Mouse (Mus musculus) hindbrain, embryonic 11.5 days (tissue): Measurements from ENCODE around the gene Pik3r1. TPM values are rescaled to one million over a fixed set of nuclear protein-coding genes. Genes with fewer than 3 reads are reported as not detected.

Source experiments
- ATAC-seq: fragments of 200-750 bp; cut with Nextera tagmentation; 2 replicates; pipeline ENCODE4 v1.8.0; 2017; ENCODE audit warnings: mild to moderate bottlenecking, moderate TSS enrichment, moderate library complexity; ENCODE audit not compliant: low FRiP score
- DNase-seq: peaks from one replicate; pipeline ENCODE4 v3.0.0-alpha.2; 2015; ENCODE audit warnings: low spot score
- H3K27ac ChIP-seq: fragments of 300-500 bp; sonication (generic); 2 replicates; pipeline ENCODE4 v1.5.1; 2014; ENCODE audit warnings: mild to moderate bottlenecking, low read depth, low read length
- H3K27me3 ChIP-seq: fragments of 300-500 bp; sonication (generic); 2 replicates; pipeline ENCODE4 v1.6.1; 2014; ENCODE audit warnings: mild to moderate bottlenecking, low read length, moderate library complexity, mixed read lengths; ENCODE audit not compliant: control insufficient read depth, insufficient read depth
- H3K36me3 ChIP-seq: fragments of 300-500 bp; sonication (generic); 2 replicates; pipeline ENCODE4 v1.6.1; 2014; ENCODE audit warnings: mild to moderate bottlenecking, low read length, moderate library complexity, mixed read lengths; ENCODE audit not compliant: control insufficient read depth, insufficient read depth
- H3K4me1 ChIP-seq: fragments of 300-500 bp; sonication (generic); replicated peaks from 2 replicates; pipeline ENCODE4 v1.6.1; 2014; ENCODE audit warnings: low read length, mixed read lengths; ENCODE audit not compliant: control insufficient read depth, insufficient read depth
- H3K4me2 ChIP-seq: fragments of 300-500 bp; sonication (generic); replicated peaks from 2 replicates; pipeline ENCODE4 v1.6.1; 2014; ENCODE audit warnings: mild to moderate bottlenecking, low read depth, low read length
- H3K4me3 ChIP-seq: fragments of 300-500 bp; sonication (generic); 2 replicates; pipeline ENCODE4 v1.5.1; 2014; ENCODE audit warnings: low read depth, low read length
- H3K9ac ChIP-seq: fragments of 300-500 bp; sonication (generic); 2 replicates; pipeline ENCODE4 v1.6.1; 2014; ENCODE audit warnings: low read depth, low read length
- H3K9me3 ChIP-seq: fragments of 300-500 bp; sonication (generic); 2 replicates; pipeline ENCODE4 v1.6.1; 2016; ENCODE audit warnings: low read length; ENCODE audit not compliant: control insufficient read depth
- WGBS: fragments of 180-500 bp; shearing (Covaris S2); extraction: QIAGEN DNeasy Blood & Tissue Kit; methylation state at CpG from one replicate; pipeline ENCODE4 v1.1.7; 2014; 5-methylcytosine and 5-hydroxymethylcytosine counted together
- polyA plus RNA-seq: library from polyadenylated mRNA; unstranded; fragments of >200 nt; fragmentation: Nextera tagmentation; extraction: Ambion mirVana; gene quantifications from 2 replicates; pipeline ENCODE4 v1.2.1, GENCODE M21; 2014

Gene Pik3r1
- polyA plus RNA-seq, 1 experiment from 2014 or later: 29.8 TPM

GRCm38 (mm10) chr13:101692239-101692784, 75.7 kb downstream of the Pik3r1 start:
- Histone ChIP-seq H3K9ac (peak overlapping the region; percentile 3; the same call in 1 of the 2 replicates), H3K27me3 (no peaks in the 10 kb centered on the region), H3K36me3 (no peaks in the 10 kb centered on the region), H3K4me3 (peak overlapping the region; percentile 15; the same call in 1 of the 2 replicates), H3K27ac (no peak overlapping the region), H3K9me3 (no peaks in the 10 kb centered on the region), H3K4me2 (peak overlapping the region; percentile 28), H3K4me1 (no peaks in the 10 kb centered on the region; the same call in 1 of the 2 replicates)
- ATAC-seq (peak; percentile 57), DNase-seq (peak; percentile 44)
- 44% methylated on average over 17 of the region's 17 CpGs for WGBS

DNA sequence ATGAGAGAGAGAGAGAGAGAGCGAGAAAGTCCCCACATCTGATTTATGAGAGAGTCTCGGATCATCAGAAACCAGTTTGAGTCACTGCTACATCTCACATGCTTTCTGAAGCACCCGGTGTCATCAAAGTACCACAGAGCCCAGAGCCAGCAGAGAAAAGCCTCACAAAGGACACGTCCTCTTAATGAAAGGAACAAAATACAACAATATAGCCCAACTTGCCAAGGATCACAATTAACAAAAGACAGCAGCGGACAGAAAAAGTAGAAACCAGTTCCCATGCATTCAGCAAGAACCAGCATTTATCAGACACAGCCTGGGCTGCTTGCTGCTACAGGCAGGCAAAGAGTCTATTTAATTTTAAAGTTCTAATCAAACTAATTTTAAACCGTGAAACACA, 76.3 kb downstream of the Pik3r1 start:
- WGBS: 33% methylated on average over 6 of the region's 6 CpGs
- ATAC-seq: no peak
- H3K9ac ChIP-seq: 0 out of 2 replicates have a peak overlapping the region, but pooled peaks have one; percentile 20
- no peak overlapping the region for H3K4me3 ChIP-seq
- no peaks in the 10 kb centered on the region for H3K9me3 ChIP-seq
- H3K36me3 ChIP-seq: no peaks in the 10 kb centered on the region
- DNase-seq: no peak
- no peaks in the 10 kb centered on the region; the same call in 1 of the 2 replicates for H3K4me1 ChIP-seq
- H3K4me2 ChIP-seq: peak overlapping the region; percentile 15; the same call in 1 of the 2 replicates
- no peaks in the 10 kb centered on the region for H3K27me3 ChIP-seq
- H3K27ac ChIP-seq: no peak overlapping the region

DNA sequence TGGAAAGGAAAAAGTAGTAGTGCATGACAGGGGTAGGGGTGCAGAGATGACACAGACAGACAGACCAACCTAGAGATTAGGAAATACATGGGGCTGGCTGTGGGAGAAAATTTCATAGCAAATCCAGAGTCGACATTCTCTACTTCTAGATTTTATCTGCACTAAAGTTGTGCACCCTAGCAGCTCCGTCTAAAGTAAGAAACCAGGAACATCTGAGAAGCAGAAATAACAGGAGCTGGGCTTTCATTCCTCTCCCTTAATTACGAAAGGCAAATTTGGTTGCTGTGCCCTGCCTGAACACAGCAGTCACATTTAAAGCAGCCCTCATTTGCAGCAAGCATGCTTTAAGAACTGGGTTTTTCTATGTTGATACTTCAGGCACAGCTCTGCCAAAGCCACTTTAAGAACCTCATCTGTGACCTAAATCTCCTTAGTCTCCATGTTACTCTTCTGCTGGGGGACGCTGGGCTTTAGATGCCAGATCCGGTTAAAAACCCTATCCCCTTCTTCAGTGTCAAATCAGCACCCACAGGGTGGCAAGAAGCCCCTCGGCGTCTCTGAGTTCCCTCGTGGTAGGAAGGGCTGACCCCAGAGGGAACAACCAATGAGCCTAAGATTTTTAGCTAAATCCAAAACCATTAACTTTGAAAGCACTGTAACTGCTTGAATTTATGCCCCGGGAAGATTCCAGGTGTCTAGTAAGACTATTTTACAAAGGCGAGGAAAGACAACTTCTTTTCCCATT, 76.9 kb downstream of the Pik3r1 start:
- Histone ChIP-seq H3K27me3 (no peaks in the 10 kb centered on the region), H3K9me3 (no peaks in the 10 kb centered on the region), H3K4me3 (no peak overlapping the region), H3K27ac (no peak overlapping the region), H3K36me3 (no peaks in the 10 kb centered on the region), H3K9ac (no peak overlapping the region), H3K4me2 (no peak overlapping the region), H3K4me1 (no peaks in the 10 kb centered on the region; the same call in 1 of the 2 replicates)
- 51% methylated on average over 10 of the region's 10 CpGs for WGBS
- DNase-seq: no peak
- ATAC-seq: no peak

DNA sequence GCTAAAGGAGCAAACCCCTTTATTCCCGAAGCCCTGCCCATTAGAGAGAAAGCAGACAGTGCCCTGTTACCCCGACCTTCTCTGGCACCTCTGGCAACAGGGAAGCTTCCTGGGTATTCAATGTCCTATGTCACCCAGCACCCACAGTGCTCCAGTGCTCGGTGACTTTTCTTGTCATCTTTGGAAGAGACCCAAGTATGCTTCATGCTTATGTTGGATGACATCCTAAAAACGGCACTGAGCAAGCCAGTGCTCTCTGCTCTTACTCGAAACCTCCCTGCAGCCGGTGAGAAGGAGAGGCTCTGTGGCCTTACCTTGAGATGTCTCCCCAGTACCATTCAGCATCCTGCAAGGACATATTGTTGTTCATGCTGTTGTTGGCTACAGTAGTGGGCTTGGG, 77.8 kb downstream of the Pik3r1 start:
- Histone ChIP-seq H3K27ac (no peak overlapping the region), H3K9me3 (no peaks in the 10 kb centered on the region), H3K4me1 (no peaks in the 10 kb centered on the region; the same call in 1 of the 2 replicates), H3K27me3 (no peaks in the 10 kb centered on the region), H3K9ac (no peak overlapping the region), H3K36me3 (0 out of 2 replicates have a peak, but pooled peaks cover 2% of the 10 kb centered on the region), H3K4me2 (no peak overlapping the region), H3K4me3 (no peak overlapping the region)
- no peak for DNase-seq
- no peak for ATAC-seq
- 84% methylated on average over 6 of the region's 6 CpGs for WGBS

- H3K4me2 ChIP-seq: no peak overlapping the region
- H3K9ac ChIP-seq: no peak overlapping the region
- H3K4me3 ChIP-seq: no peak overlapping the region
- ATAC-seq (no peak), DNase-seq (no peak)
- H3K36me3 ChIP-seq: 0 out of 2 replicates have a peak, but pooled peaks cover 2% of the 10 kb centered on the region
- H3K4me1 ChIP-seq: no peaks in the 10 kb centered on the region
- H3K27ac ChIP-seq: no peak overlapping the region
- no peaks in the 10 kb centered on the region for H3K27me3 ChIP-seq
- H3K9me3 ChIP-seq: no peaks in the 10 kb centered on the region
- WGBS: 88% methylated on average over 13 of the region's 13 CpGs
Measured at GRCm38 (mm10) chr13:101686256-101686655, 81.8 kb downstream of the Pik3r1 start.

GRCm38 (mm10) chr13:101684706-101685105, 83.3 kb downstream of the Pik3r1 start:
- DNase-seq: no peak
- ATAC-seq: no peak
- Histone ChIP-seq H3K9ac (no peak overlapping the region), H3K27ac (no peak overlapping the region), H3K36me3 (0 out of 2 replicates have a peak, but pooled peaks cover 2% of the 10 kb centered on the region), H3K27me3 (no peaks in the 10 kb centered on the region), H3K9me3 (no peaks in the 10 kb centered on the region), H3K4me1 (no peaks in the 10 kb centered on the region), H3K4me3 (no peak overlapping the region), H3K4me2 (no peak overlapping the region)
- 94% methylated on average over 14 of the region's 14 CpGs for WGBS

DNA sequence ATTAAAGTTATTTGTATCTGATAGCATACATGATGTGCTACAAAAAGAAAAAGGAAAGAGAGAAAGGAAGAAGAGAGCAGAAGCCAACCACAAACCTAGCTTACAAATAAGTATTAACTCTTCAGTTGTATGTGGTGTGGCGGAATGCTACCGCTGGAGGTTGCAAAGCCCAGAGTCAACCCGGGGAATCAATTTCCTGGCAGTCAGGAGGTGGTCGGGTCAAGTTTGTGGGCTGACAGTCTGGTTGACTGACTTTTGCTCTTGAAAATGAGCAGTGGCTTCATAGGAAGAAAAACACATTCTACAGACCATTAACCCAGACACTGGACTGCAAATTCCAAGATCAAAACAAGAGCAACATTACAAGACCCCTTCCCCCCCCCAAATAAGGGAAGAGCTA, 85.6 kb downstream of the Pik3r1 start:
- Histone ChIP-seq H3K4me2 (no peak overlapping the region), H3K9ac (no peak overlapping the region), H3K9me3 (no peaks in the 10 kb centered on the region), H3K4me3 (no peak overlapping the region), H3K27ac (no peak overlapping the region), H3K4me1 (no peaks in the 10 kb centered on the region), H3K27me3 (no peaks in the 10 kb centered on the region), H3K36me3 (0 out of 2 replicates have a peak, but pooled peaks cover 2% of the 10 kb centered on the region)
- DNase-seq: no peak
- ATAC-seq: no peak
- 78% methylated on average over 4 of the region's 4 CpGs for WGBS

DNA sequence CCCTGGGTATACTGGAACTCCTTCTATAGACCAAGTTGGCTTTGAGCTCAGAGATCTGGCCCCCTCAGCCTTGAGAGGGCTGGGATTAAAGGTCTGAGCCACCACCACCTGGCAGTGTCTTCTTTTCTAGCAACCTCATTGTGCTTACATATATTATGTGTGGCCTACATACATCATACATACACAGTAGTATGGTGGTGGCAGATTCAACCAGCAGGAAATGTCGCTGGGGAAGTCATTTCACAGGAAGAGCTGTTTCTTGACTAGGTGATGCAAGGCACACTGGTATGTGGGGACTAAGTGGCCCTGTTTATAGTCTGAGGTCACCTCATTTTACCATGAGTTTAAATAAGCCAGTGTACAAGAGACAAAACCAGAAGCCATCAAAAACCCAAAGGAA, 87.9 kb downstream of the Pik3r1 start:
- 96% methylated on average over 1 of the region's 1 CpGs for WGBS
- no peak overlapping the region for H3K27ac ChIP-seq
- no peak overlapping the region for H3K4me3 ChIP-seq
- DNase-seq (no peak), ATAC-seq (no peak)
- no peaks in the 10 kb centered on the region for H3K27me3 ChIP-seq
- no peaks in the 10 kb centered on the region for H3K9me3 ChIP-seq
- no peaks in the 10 kb centered on the region for H3K36me3 ChIP-seq
- no peak overlapping the region for H3K4me2 ChIP-seq
- no peaks in the 10 kb centered on the region for H3K4me1 ChIP-seq
- no peak overlapping the region for H3K9ac ChIP-seq

GRCm38 (mm10) chr13:101678984-101679383, 89.0 kb downstream of the Pik3r1 start:
- 84% methylated on average over 1 of the region's 1 CpGs for WGBS
- no peak overlapping the region for H3K27ac ChIP-seq
- H3K36me3 ChIP-seq: no peaks in the 10 kb centered on the region
- H3K9me3 ChIP-seq: no peaks in the 10 kb centered on the region
- ATAC-seq (no peak), DNase-seq (no peak)
- H3K4me1 ChIP-seq: no peaks in the 10 kb centered on the region
- no peaks in the 10 kb centered on the region for H3K27me3 ChIP-seq
- H3K9ac ChIP-seq: no peak overlapping the region
- no peak overlapping the region for H3K4me2 ChIP-seq
- no peak overlapping the region for H3K4me3 ChIP-seq
